Mouse (Mus musculus) heart, adult 8-10 months (tissue): ENCODE measurements around the gene Rnps1. TPM values are rescaled to one million over a fixed set of nuclear protein-coding genes. Genes with fewer than 3 reads are reported as not detected.

ENCODE experiments used
- DNase-seq: peaks from one replicate; pipeline ENCODE4 v3.0.0; 2022; ENCODE audit warnings: low spot score
- total RNA-seq, 4 experiments: library from RNA; stranded (reverse); gene quantifications; 2 replicates each; pipeline ENCODE4 v1.2.4; 2022

The Rnps1 gene
- total RNA-seq, 4 experiments from 2014 or later, result 59.7 to 61.4 (median 60.7) TPM

DNA sequence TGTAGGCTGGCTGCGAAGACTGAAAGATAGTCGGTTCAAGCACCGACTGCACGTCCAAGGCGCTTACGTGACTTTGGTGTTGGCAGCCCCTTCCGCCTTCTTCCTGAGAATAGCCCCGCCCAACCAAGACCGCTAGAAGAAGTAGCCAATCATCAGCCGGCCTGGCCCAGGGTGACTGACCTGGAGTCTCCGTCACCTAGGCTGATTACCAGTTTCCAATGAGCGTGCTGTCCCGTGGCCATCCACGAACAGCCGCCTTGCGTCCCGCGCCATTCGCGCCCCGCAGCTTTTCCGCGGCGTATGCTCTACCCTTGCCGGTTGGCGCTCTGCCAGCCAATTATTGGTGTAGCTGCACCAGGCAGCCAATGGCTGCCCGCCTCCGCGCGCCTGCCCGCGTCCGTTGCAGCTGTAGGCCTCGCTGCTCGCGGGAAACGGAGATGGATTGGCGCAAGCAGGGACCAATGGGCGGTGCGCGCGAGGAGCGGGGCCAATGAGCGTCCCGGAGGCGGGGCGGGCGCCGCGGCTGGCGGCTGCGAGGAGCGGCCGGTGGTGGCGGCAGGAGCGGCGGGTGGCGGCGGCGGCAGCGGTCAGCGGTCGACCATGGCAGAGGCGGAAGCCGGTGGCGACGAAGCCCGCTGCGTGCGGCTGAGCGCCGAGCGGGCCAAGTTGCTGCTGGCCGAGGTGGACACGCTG is 55.7 kb downstream of the Rnps1 start, which contains the start of the genes E4f1 and Pgp:
TSS of gene E4f1 (minus strand) at position 404 of the 693 bp plus-strand sequence.
TSS of gene Pgp (plus strand) at position 483 of the 693 bp plus-strand sequence.
- DNase-seq, result peak; percentile 98

- DNase-seq, result no peak
Observed at GRCm38 (mm10) chr17:24470701-24471527, 56.5 kb downstream of the Rnps1 start.

DNA sequence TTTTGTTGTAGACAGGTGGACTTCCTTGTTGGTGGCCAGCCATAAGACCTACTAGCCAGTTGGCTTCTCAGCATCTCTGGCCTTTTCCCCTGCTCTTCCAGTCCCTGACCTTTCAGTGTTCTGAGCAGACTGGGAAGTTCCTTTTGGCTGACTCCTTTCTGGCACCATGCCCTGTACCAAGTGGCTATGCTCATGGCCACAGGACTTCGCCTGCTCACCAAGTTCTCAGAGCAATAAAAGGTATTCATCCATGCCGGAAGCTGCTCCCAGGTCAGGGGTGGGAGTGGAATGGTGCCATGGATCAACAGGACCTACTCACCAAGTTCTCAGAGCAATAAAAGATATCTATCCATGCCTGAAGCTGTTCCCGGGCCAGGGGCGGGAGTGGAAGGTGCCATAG is 58.1 kb downstream of the Rnps1 start:
- DNase-seq, result peak; percentile 52

DNA sequence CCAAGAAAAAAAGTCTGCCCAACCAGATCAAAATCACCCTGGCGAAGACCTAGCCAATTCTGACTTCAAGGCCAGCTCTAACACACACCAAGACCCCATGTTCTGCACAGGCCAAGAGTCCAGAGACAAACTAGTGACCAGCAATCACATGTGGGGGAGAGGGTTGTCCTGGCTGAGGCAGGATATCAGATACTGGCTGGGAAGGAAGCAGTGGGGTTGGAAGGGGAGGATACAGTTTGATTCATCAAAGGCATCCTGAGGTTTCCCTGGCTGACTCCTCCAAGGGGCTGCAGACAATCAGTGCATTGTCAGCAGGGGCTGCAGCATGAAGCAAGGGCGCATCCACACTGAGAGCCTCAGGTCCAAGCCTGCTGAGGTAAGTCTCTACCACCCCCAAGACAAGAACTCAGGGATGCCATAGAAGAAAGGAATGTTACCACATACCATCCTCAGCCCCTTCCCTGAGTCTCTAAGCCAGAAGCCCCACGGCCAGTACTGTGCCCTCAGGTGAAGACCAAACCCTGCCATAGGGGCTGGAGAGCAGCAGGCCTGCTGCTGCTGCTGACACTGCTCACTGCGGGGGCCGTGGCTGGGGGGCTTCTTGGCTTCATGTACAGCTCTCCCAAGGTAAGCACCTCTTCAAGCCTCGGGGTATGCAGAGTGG is 59.4 kb downstream of the Rnps1 start, which contains the start of gene Bricd5:
TSS of gene Bricd5 (plus strand) at position 273 of the 664 bp plus-strand sequence.
- DNase-seq, result no peak

GRCm38 (mm10) chr17:24474557-24474956 is 60.2 kb downstream of the Rnps1 start:
- no peak for DNase-seq

Other genes starting within 250 kb of the Rnps1 start
- 100 to 1,000 TPM; 224 to 240 (median 231) TPM for gene Atp6v0c, start 244.9 kb upstream of the Rnps1 start, total RNA-seq
- 10 to 100 TPM; 11.5 to 14.5 (median 12.6) TPM for gene Tbc1d24, start 209.0 kb upstream of the Rnps1 start, total RNA-seq
- 1 to 10 TPM in 2 of 4 experiments, under 1 TPM in 2; 0.66 to 1.5 (median 0.89) TPM for gene Ntn3, start 205.0 kb upstream of the Rnps1 start, total RNA-seq
- 1 to 10 TPM; 1.7 to 2.9 (median 2.5) TPM for gene Tedc2, start 193.7 kb upstream of the Rnps1 start, total RNA-seq
- gene Ccnf, start 163.1 kb upstream of the Rnps1 start, total RNA-seq, result under 1 TPM; 0.22 to 0.66 (median 0.40) TPM
- under 1 TPM in 1 of 4 experiments, not detected in 3; 0.06 TPM for gene Abca17, start 63.5 kb upstream of the Rnps1 start, total RNA-seq
- gene Abca3, start 62.6 kb upstream of the Rnps1 start, total RNA-seq, result 10 to 100 TPM; 11.4 to 13.4 (median 13.2) TPM
- 100 to 1,000 TPM; 455 to 534 (median 495) TPM for gene Eci1, start 12.1 kb downstream of the Rnps1 start, total RNA-seq
- 1 to 10 TPM in 3 of 4 experiments, under 1 TPM in 1; 0.91 to 1.4 (median 1.1) TPM for gene Dnase1l2, start 28.5 kb downstream of the Rnps1 start, total RNA-seq
- gene E4f1, start 55.7 kb downstream of the Rnps1 start, total RNA-seq, result 10 to 100 TPM; 11.2 to 14.7 (median 11.9) TPM
- 10 to 100 TPM; 39.9 to 44.4 (median 41.4) TPM for gene Pgp, start 55.8 kb downstream of the Rnps1 start, total RNA-seq
- under 1 TPM in 2 of 4 experiments, not detected in 2; 0.28 to 0.31 TPM for gene Bricd5, start 59.3 kb downstream of the Rnps1 start, total RNA-seq
- 10 to 100 TPM; 10.5 to 11.8 (median 11.0) TPM for gene Mlst8, start 64.5 kb downstream of the Rnps1 start, total RNA-seq
- under 1 TPM; 0.16 to 0.23 (median 0.19) TPM for gene Caskin1, start 74.0 kb downstream of the Rnps1 start, total RNA-seq
- gene Traf7, start 113.4 kb downstream of the Rnps1 start, total RNA-seq, result 10 to 100 TPM; 37.0 to 50.9 (median 42.7) TPM
- under 1 TPM in 3 of 4 experiments, not detected in 1; 0.23 to 0.50 (median 0.25) TPM for gene Rab26, start 119.6 kb downstream of the Rnps1 start, total RNA-seq
- gene Pkd1, start 135.3 kb downstream of the Rnps1 start, total RNA-seq, result 10 to 100 TPM; 27.8 to 43.0 (median 34.9) TPM
- gene Tsc2, start 218.1 kb downstream of the Rnps1 start, total RNA-seq, result 100 to 1,000 TPM; 123 to 135 (median 133) TPM
- 1 to 10 TPM; 2.6 to 3.5 (median 2.8) TPM for gene Nthl1, start 218.1 kb downstream of the Rnps1 start, total RNA-seq
- gene Slc9a3r2, start 235.8 kb downstream of the Rnps1 start, total RNA-seq, result 100 to 1,000 TPM in 2 of 4 experiments, 10 to 100 TPM in 2; 87.7 to 110 (median 101) TPM
- gene Npw, start 243.9 kb downstream of the Rnps1 start, total RNA-seq, result not detected